Mouse (Mus musculus) bone marrow macrophage, adult 2 months (primary cell): ENCODE measurements around the gene Gin1. TPM values are rescaled to one million over a fixed set of nuclear protein-coding genes. Genes with fewer than 3 reads are reported as not detected.
"Not testable (repeated sequence)": the region's sequence is repeated elsewhere in the genome, so short reads cannot be mapped to it uniquely, and the experiment has no call there.

Experiments used
- H3K27ac ChIP-seq: 2 replicates; pipeline ENCODE4 v1.5.1; 2012; ENCODE audit warnings: low read depth, low read length; ENCODE audit not compliant: insufficient read depth
- H3K4me1 ChIP-seq: 2 replicates; pipeline ENCODE4 v1.6.1; 2012; ENCODE audit warnings: low read length; ENCODE audit not compliant: control insufficient read depth, insufficient read depth
- H3K4me3 ChIP-seq: 2 replicates; pipeline ENCODE4 v1.5.1; 2012; ENCODE audit warnings: mild to moderate bottlenecking, low read length, moderate library complexity; ENCODE audit not compliant: insufficient read depth
- CTCF ChIP-seq: IDR thresholded peaks from 2 replicates; pipeline ENCODE4 v1.5.1; 2012; ENCODE audit warnings: low read depth, mild to moderate bottlenecking, low read length, moderate library complexity
- POLR2A ChIP-seq: IDR thresholded peaks from 2 replicates; pipeline ENCODE4 v1.6.1; 2012; ENCODE audit warnings: mild to moderate bottlenecking, low read depth, low read length, borderline replicate concordance
- polyA plus RNA-seq: library from polyadenylated mRNA; stranded (reverse); fragments of >200 nt; gene quantifications from 2 replicates; pipeline ENCODE4 v1.2.4, GENCODE M21; 2012; ENCODE audit not compliant: missing spikeins, insufficient read depth, insufficient read length

Gin1 gene
- polyA plus RNA-seq, 1 experiment, result 12.7 TPM

- Histone ChIP-seq H3K4me3 (no peak overlapping the region), H3K27ac (no peak overlapping the region), H3K4me1 (peaks cover 2% of the 10 kb centered on the region; the same call in 1 of the 2 replicates)
- TF ChIP-seq POLR2A (no peak), CTCF (no peak)
These were observed 9.4 kb upstream of the Gin1 start for GRCm38 (mm10) chr1:97760598-97760997.

GRCm38 (mm10) chr1:97761477-97761876 is 8.5 kb upstream of the Gin1 start:
- Histone ChIP-seq H3K27ac (no peak overlapping the region), H3K4me1 (peaks cover 2% of the 10 kb centered on the region; the same call in 1 of the 2 replicates), H3K4me3 (no peak overlapping the region)
- TF ChIP-seq POLR2A, result no peak
- TF ChIP-seq CTCF, result no peak

GRCm38 (mm10) chr1:97765712-97766111 is 4.3 kb upstream of the Gin1 start:
- not testable (repeated sequence) for H3K27ac ChIP-seq, H3K4me1 ChIP-seq, H3K4me3 ChIP-seq

- TF ChIP-seq POLR2A, result no peak
- no peak for TF ChIP-seq CTCF
- Histone ChIP-seq H3K27ac (no peak overlapping the region), H3K4me1 (peaks cover 10% of the 10 kb centered on the region), H3K4me3 (no peak overlapping the region)
These were observed 1.9 kb upstream of the Gin1 start for GRCm38 (mm10) chr1:97768089-97768488.

- peak overlapping the region; percentile 89 for H3K4me3 ChIP-seq
- no peak for TF ChIP-seq POLR2A
- no peak for TF ChIP-seq CTCF
- H3K27ac ChIP-seq, result peak overlapping the region; percentile 60
- H3K4me1 ChIP-seq, result peaks cover 10% of the 10 kb centered on the region
These were observed 1.1 kb upstream of the Gin1 start for GRCm38 (mm10) chr1:97768906-97769293.

GRCm38 (mm10) chr1:97769294-97769903 is 573 bp upstream of the Gin1 start:
- TF ChIP-seq CTCF (no peak), POLR2A (no peak)
- peak overlapping the region; percentile 60 for H3K27ac ChIP-seq

GRCm38 (mm10) chr1:97771118-97771517 is 1.1 kb downstream of the Gin1 start:
- Histone ChIP-seq H3K27ac (no peak overlapping the region), H3K4me3 (peak overlapping the region; percentile 41)
- no peak for TF ChIP-seq POLR2A
- TF ChIP-seq CTCF, result no peak

More at GRCm38 (mm10) chr1:97769294-97769903, 573 bp upstream of the Gin1 start:
- Histone ChIP-seq H3K4me1 (peaks cover 8% of the 10 kb centered on the region), H3K4me3 (peak overlapping the region; percentile 89)

GRCm38 (mm10) chr1:97771727-97772126 is 1.8 kb downstream of the Gin1 start:
- peaks cover 8% of the 10 kb centered on the region for H3K4me1 ChIP-seq
- TF ChIP-seq CTCF, result no peak
- no peak for TF ChIP-seq POLR2A
- no peak overlapping the region for H3K27ac ChIP-seq
- no peak overlapping the region for H3K4me3 ChIP-seq

More at GRCm38 (mm10) chr1:97771118-97771517, 1.1 kb downstream of the Gin1 start:
- H3K4me1 ChIP-seq, result peaks cover 8% of the 10 kb centered on the region

- Histone ChIP-seq H3K4me1 (peaks cover 2% of the 10 kb centered on the region), H3K27ac (no peak overlapping the region), H3K4me3 (no peak overlapping the region)
- TF ChIP-seq POLR2A (no peak), CTCF (no peak)
These were observed 3.4 kb downstream of the Gin1 start for GRCm38 (mm10) chr1:97773362-97773761.

- peaks cover 2% of the 10 kb centered on the region for H3K4me1 ChIP-seq
- H3K27ac ChIP-seq, result no peak overlapping the region
- TF ChIP-seq CTCF (no peak), POLR2A (no peak)
- H3K4me3 ChIP-seq, result no peak overlapping the region
These were observed 4.0 kb downstream of the Gin1 start for GRCm38 (mm10) chr1:97773973-97774372.
